Mouse (Mus musculus) kidney, embryonic 16.5 days (tissue): Measurements from ENCODE around the gene Tle4. TPM values are rescaled to one million over a fixed set of nuclear protein-coding genes. Genes with fewer than 3 reads are reported as not detected.

Source experiments
- ATAC-seq: fragments of 200-750 bp; cut with Nextera tagmentation; 2 replicates; pipeline ENCODE4 v1.8.0; 2017; ENCODE audit warnings: moderate TSS enrichment; ENCODE audit not compliant: low FRiP score, low TSS enrichment
- H3K27ac ChIP-seq: fragments of 300-500 bp; sonication (generic); 2 replicates; pipeline ENCODE4 v1.5.1; 2014; ENCODE audit warnings: low read length
- H3K27me3 ChIP-seq: fragments of 300-500 bp; sonication (generic); 2 replicates; pipeline ENCODE4 v1.6.1; 2014; ENCODE audit warnings: low read length, control low read depth, mixed read lengths; ENCODE audit not compliant: insufficient read depth
- H3K36me3 ChIP-seq: fragments of 300-500 bp; sonication (generic); 2 replicates; pipeline ENCODE4 v1.6.1; 2014; ENCODE audit warnings: low read length, control low read depth, mixed read lengths; ENCODE audit not compliant: insufficient read depth
- H3K4me1 ChIP-seq: fragments of 300-500 bp; sonication (generic); 2 replicates; pipeline ENCODE4 v1.6.1; 2014; ENCODE audit warnings: low read length, control low read depth, mixed read lengths; ENCODE audit not compliant: insufficient read depth
- H3K4me2 ChIP-seq: fragments of 300-500 bp; sonication (generic); replicated peaks from 2 replicates; pipeline ENCODE4 v1.6.1; 2014; ENCODE audit warnings: low read depth, low read length
- H3K4me3 ChIP-seq: fragments of 300-500 bp; sonication (generic); 2 replicates; pipeline ENCODE4 v1.5.1; 2014; ENCODE audit warnings: mild to moderate bottlenecking, low read length
- H3K9ac ChIP-seq: fragments of 300-500 bp; sonication (generic); replicated peaks from 2 replicates; pipeline ENCODE4 v1.6.1; 2014; ENCODE audit warnings: low read length
- H3K9me3 ChIP-seq: fragments of 300-500 bp; sonication (generic); 2 replicates; pipeline ENCODE4 v1.6.1; 2016; ENCODE audit warnings: low read length, control low read depth
- WGBS: fragments of 180-500 bp; shearing (Covaris S2); extraction: QIAGEN DNeasy Blood & Tissue Kit; methylation state at CpG from one replicate; pipeline ENCODE4 v1.1.7; 2014; 5-methylcytosine and 5-hydroxymethylcytosine counted together
- polyA plus RNA-seq: library from polyadenylated mRNA; unstranded; fragments of >200 nt; fragmentation: Nextera tagmentation; extraction: Ambion mirVana; gene quantifications from 2 replicates; pipeline ENCODE4 v1.2.1, GENCODE M21; 2015

Gene Tle4
- polyA plus RNA-seq, 1 experiment from 2014 or later = 14.6 TPM

DNA sequence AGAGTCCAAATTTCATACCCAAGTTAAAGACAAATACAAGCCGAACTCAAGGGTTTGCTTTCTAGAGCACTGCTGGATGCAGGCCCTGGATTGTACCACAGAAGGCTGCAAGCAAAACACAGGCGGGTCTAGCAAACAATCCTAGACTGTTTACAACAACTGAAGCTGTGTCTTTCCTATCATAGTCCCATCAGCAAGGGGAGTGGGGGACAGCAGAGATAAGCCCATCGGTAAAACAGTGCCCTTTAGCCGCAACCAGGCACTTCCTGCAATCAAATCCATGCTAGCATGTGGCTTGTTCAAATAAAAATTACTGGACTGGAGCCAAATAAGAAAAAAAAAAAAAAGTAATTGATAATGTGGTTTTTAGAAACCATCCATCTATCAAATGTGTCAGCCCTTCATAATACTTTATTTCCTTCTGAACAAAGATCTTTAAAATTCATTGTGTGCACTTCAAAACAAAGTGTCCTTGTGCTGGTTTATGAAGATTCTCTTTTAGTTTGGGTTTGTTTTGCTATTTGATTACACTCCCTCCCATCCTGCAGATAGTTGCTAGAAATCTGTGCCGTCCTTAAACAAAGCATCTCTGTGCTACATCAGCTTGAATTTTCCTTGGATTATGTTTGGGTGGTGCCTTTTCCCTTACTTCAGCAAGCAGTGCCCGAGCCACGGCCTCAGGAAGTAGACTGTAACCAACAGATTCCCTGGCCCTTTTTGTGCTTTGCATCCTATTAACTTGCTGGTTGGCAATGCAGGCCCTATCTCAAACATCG, 12.9 kb upstream of the Tle4 start:
- ATAC-seq = no peak
- no peak overlapping the region for H3K9ac ChIP-seq
- WGBS = 52% methylated on average over 8 of the region's 8 CpGs

GRCm38 (mm10) chr19:14600841-14601240, 3.0 kb upstream of the Tle4 start:
- Histone ChIP-seq H3K4me3 (no peak overlapping the region), H3K27me3 (no peaks in the 10 kb centered on the region), H3K4me2 (no peak overlapping the region), H3K27ac (no peak overlapping the region), H3K36me3 (no peaks in the 10 kb centered on the region), H3K9ac (no peak overlapping the region), H3K9me3 (no peaks in the 10 kb centered on the region), H3K4me1 (peaks cover 19% of the 10 kb centered on the region)
- no peak for ATAC-seq
- 86% methylated on average over 1 of the region's 1 CpGs for WGBS

More for the DNA sequence above, 12.9 kb upstream of the Tle4 start:
- Histone ChIP-seq H3K4me2 (no peak overlapping the region), H3K27ac (no peak overlapping the region), H3K4me3 (no peak overlapping the region), H3K9me3 (no peaks in the 10 kb centered on the region), H3K4me1 (no peaks in the 10 kb centered on the region), H3K27me3 (no peaks in the 10 kb centered on the region), H3K36me3 (no peaks in the 10 kb centered on the region)

DNA sequence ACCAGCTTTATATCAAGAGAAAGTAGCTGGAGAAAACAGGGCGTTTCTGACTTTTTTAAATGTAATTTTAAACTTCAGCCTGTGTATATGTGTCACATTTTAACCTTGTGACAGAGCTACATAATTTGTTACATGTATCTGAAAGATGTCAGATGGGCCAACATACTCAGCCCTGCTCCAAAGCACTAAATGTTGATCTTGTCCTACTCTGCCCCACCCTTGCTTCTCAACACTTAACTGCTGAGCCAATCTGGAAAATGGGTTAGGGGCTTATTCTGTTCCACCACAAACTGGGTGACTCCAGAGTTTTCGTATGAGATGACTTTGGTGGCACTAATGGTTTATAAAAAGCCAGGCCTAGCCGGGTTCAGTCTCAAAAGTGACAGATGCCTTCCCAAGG, 2.5 kb upstream of the Tle4 start:
- H3K9ac ChIP-seq = no peak overlapping the region
- no peaks in the 10 kb centered on the region for H3K36me3 ChIP-seq
- no peak overlapping the region for H3K4me2 ChIP-seq
- peaks cover 22% of the 10 kb centered on the region for H3K4me1 ChIP-seq
- no peak overlapping the region for H3K27ac ChIP-seq
- 70% methylated on average over 3 of the region's 3 CpGs for WGBS
- H3K27me3 ChIP-seq = no peaks in the 10 kb centered on the region
- no peak for ATAC-seq
- H3K9me3 ChIP-seq = no peaks in the 10 kb centered on the region
- no peak overlapping the region for H3K4me3 ChIP-seq

DNA sequence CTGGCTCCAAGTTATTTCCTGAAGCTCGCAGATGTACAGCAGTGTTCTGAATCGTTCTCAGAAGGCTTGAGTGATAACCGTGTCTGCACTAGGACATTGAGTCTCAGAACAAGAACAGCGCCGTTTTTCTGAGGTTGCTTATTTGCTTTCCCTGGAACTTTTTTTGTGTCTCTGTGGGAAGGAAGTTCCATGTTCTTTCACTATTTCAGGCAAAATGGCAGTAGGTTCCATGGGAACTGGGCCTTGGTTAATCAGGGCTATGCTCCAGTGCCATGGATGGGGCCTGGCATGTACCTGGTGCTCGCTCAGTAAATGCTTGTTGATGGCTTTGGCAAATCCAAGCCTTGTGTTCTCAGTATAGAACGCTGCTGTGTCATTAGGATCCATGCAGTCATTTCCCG, 2.0 kb upstream of the Tle4 start:
- Histone ChIP-seq H3K4me1 (peaks cover 26% of the 10 kb centered on the region), H3K27me3 (no peaks in the 10 kb centered on the region), H3K9ac (no peak overlapping the region), H3K27ac (no peak overlapping the region), H3K4me3 (no peak overlapping the region), H3K4me2 (no peak overlapping the region), H3K36me3 (no peaks in the 10 kb centered on the region), H3K9me3 (no peaks in the 10 kb centered on the region)
- 50% methylated on average over 8 of the region's 8 CpGs for WGBS
- no peak for ATAC-seq

- H3K4me3 ChIP-seq = peak overlapping the region; percentile 65
- H3K36me3 ChIP-seq = no peaks in the 10 kb centered on the region
- no peak for ATAC-seq
- no peaks in the 10 kb centered on the region for H3K27me3 ChIP-seq
- H3K27ac ChIP-seq = peak overlapping the region; percentile 92
- H3K9me3 ChIP-seq = no peaks in the 10 kb centered on the region
- H3K9ac ChIP-seq = peak overlapping the region; percentile 69
- peak overlapping the region; percentile 72 for H3K4me2 ChIP-seq
- WGBS = under 1% methylated on average over 46 of the region's 46 CpGs
- peaks cover 32% of the 10 kb centered on the region for H3K4me1 ChIP-seq
Observed at GRCm38 (mm10) chr19:14598690-14599288, 938 bp upstream of the Tle4 start.

- Histone ChIP-seq H3K9ac (peak overlapping the region; percentile 95), H3K4me3 (peak overlapping the region; percentile 92), H3K9me3 (no peaks in the 10 kb centered on the region), H3K36me3 (no peaks in the 10 kb centered on the region; the same call in 1 of the 2 replicates), H3K27me3 (no peaks in the 10 kb centered on the region), H3K4me1 (peaks cover 37% of the 10 kb centered on the region), H3K27ac (peak overlapping the region; percentile 95), H3K4me2 (peak overlapping the region; percentile 63)
- no peak for ATAC-seq
- WGBS = under 1% methylated on average over 112 of the region's 120 CpGs
Observed at GRCm38 (mm10) chr19:14596941-14597916, 622 bp downstream of the Tle4 start.

DNA sequence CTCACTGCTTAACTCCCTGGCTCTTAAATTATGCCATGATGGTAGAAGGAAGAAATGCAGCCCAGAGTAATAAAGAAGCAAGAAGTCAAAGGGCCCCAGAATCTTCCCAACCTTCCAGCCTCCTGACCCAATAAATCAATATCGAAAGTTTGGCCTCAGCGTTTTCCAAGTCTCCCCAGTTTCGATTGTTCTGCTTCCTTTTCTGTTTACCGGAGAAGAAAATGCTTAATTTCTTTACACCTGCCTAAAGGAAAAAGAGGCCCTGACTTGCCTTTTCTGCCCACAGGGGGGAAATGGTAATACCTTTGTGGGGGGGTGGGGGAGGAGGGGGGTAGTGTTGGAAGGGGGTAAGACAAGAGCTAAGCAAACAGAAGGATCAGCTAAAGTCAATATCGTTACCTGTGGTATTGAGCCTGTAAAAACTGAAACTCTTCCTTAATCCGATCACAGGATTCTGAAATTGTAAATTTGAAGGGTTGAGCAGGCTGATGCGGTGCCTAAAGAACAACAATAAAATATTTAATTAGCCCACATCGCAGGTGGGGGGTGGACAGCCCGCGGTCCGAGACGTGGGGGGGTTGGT, 1.4 kb downstream of the Tle4 start:
- H3K27ac ChIP-seq = peak overlapping the region; percentile 95
- peaks cover 37% of the 10 kb centered on the region for H3K4me1 ChIP-seq
- peak overlapping the region; percentile 95 for H3K9ac ChIP-seq
- H3K27me3 ChIP-seq = no peaks in the 10 kb centered on the region
- no peak for ATAC-seq
- H3K9me3 ChIP-seq = no peaks in the 10 kb centered on the region
- peak overlapping the region; percentile 63 for H3K4me2 ChIP-seq
- H3K36me3 ChIP-seq = no peaks in the 10 kb centered on the region; the same call in 1 of the 2 replicates
- under 1% methylated on average over 12 of the region's 12 CpGs for WGBS
- peak overlapping the region; percentile 92 for H3K4me3 ChIP-seq

DNA sequence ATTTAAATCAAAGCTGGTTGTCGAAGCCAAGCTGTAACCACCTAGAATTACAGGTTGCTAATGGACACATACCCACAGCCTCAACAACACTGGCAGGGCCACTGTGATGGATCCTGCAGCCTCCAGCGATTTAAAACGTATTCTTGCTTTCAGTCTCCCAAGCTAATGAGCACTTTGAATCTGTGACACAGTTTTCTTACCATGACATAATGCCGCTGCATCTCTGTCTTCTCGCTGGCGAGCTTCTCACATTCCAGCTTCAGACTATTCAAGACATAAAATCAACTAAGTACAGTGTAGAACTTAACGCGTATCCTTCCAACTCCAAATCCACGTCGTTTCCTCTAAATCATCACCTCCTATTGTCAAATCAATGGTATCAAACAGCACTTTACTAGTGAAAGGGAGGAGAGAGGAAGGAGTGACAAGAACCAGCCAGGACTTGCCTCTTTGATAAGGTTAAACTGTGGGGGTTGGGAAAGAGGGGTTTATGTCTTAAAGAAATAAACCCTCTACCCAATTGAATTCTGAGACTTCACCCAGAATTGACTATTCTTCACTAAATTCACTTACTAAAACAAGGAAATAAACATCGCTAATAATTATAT, 2.4 kb downstream of the Tle4 start:
- Histone ChIP-seq H3K36me3 (no peaks in the 10 kb centered on the region; the same call in 1 of the 2 replicates), H3K4me3 (peak overlapping the region; percentile 92), H3K27me3 (no peaks in the 10 kb centered on the region), H3K9me3 (no peaks in the 10 kb centered on the region), H3K9ac (no peak overlapping the region; the same call in 1 of the 2 replicates), H3K4me1 (peaks cover 38% of the 10 kb centered on the region), H3K4me2 (peak overlapping the region; percentile 63), H3K27ac (no peak overlapping the region)
- WGBS = 14% methylated on average over 11 of the region's 11 CpGs
- no peak for ATAC-seq

GRCm38 (mm10) chr19:14594537-14594936, 3.3 kb downstream of the Tle4 start:
- no peak overlapping the region for H3K9ac ChIP-seq
- H3K4me1 ChIP-seq = peaks cover 37% of the 10 kb centered on the region
- H3K9me3 ChIP-seq = no peaks in the 10 kb centered on the region
- H3K27me3 ChIP-seq = no peaks in the 10 kb centered on the region
- H3K27ac ChIP-seq = no peak overlapping the region
- no peaks in the 10 kb centered on the region; the same call in 1 of the 2 replicates for H3K36me3 ChIP-seq
- WGBS = 60% methylated on average over 3 of the region's 3 CpGs
- H3K4me3 ChIP-seq = peak overlapping the region; percentile 92
- peak overlapping the region; percentile 63 for H3K4me2 ChIP-seq
- ATAC-seq = no peak
